Mouse (Mus musculus): ENCODE results near the gene Per1.

Per1 gene

GRCm38 (mm10) chr11:69064259-69065133, 30.5 kb upstream of the Per1 start:
- DNase-seq (ENCODE audit: low read depth): no peak

- DNase-seq (ENCODE audit: low read depth): no peak
Observed at GRCm38 (mm10) chr11:69065394-69065925, 29.6 kb upstream of the Per1 start.

- DNase-seq (ENCODE audit: low read depth): no peak
Observed at GRCm38 (mm10) chr11:69066163-69066861, 28.7 kb upstream of the Per1 start.

DNA sequence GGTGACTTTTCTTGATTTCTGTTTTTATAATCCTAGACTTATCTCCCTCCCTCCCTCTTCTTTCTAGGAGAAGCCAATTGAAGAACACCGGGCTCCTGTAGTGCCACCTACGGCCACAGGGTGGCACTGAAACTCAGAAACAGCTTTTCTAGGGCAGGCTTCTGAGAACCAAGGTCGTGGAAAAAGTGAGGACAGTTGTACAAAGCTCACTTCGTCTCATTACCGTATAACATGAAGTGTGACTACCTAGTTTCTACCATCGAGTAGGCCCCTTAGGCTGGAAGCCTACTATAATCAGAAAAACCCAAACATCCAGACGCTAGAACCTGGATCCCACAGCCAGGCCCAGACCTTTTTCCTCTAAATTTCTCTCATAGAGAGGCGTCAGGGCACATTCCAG, 28.1 kb upstream of the Per1 start:
- no peak for DNase-seq (ENCODE audit: low read depth)

DNA sequence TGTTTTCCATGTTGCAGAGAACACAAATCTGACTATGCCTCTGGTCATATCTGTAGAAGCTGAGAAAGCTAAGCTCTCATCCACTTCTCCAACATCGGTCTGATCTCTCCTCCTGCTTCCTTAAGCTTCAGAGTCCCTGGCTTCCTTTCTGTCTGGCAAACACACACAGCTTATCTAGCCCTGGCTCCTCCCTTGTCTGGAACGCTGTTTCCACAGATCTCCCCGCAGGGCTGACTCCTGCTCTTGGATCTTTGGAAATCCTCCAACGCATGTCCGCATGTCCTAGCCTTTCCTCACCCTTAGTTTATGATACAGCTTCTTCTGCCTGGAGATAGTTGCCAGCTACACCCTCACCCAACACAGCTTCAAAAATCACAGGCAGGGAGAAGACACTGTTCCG, 27.4 kb upstream of the Per1 start:
- DNase-seq (ENCODE audit: low read depth): no peak

- no peak for DNase-seq (ENCODE audit: low read depth)
Observed at GRCm38 (mm10) chr11:69070093-69070492, 24.9 kb upstream of the Per1 start.

DNA sequence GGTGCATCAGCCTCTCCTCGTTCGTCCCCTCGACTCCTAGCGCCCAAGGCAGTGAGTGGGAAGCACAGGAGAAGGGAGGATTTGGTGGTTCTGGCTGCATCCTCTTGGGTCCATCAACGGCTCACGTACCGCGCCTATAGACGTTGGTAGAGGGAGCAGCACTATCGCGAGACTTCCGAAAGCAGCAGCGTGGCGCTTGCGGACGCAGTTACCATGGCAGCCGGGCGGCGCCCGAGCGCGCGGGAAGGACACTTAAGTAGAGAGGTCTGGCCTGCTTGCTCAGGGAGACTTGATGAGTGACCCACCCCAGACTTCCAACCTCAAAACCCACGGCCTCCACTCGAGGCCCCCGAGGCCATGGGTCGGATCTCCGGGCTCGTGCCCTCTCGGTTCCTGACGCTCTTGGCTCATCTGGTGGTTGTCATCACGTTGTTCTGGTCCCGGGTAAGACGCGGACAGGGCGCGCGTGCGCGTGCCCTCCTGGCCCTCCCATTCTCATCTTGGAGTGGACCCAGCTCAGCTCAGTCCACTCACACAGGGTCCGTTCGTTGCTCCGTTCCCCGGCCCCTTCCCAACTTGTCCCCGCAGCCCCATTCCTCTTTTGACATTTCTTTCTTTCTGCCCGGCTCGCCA, 24.3 kb upstream of the Per1 start, which contains the start of gene Tmem107:
Gene Tmem107 (plus strand): TSS at position 217 of the 633 bp plus-strand sequence.
- DNase-seq (ENCODE audit: low read depth): peak; percentile 91

DNA sequence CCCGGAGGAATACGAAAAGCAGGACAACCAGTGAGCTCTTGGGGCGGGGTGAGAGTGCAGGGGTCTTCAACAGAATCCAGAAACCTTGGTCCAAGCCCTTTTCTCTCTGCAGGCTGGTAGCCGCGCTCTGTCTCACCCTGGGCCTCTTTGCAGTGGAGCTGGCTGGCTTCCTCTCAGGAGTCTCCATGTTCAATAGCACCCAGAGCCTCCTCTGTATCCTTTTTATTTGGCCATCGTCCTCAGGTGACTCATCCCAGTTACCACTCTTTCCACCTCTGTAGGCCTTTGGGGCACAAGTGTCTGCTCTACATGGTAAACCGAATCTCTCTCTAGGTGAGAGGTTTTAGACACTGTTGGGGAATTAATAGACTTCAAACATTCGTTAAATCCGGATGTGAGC, 23.8 kb upstream of the Per1 start:
- DNase-seq (ENCODE audit: low read depth): no peak

DNA sequence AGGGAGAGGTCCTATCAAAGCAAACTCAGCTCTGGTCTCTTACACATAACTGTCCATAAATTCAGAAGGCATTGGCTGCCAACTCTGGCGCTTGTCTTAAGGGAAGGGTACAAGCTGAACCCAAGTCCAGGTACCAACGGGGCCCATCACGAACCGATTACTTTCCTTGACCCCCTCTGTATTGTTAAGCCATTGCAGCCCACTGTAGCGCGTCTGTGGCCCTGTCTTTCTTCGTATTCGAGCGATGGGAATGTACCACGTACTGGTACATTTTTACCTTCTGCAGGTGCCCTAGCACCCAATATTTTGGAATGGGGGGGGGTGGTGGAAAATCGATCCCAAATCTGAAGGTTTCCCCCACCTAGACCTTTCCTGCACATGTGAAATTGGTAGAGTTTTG, 22.8 kb upstream of the Per1 start:
- no peak for DNase-seq (ENCODE audit: low read depth)

DNA sequence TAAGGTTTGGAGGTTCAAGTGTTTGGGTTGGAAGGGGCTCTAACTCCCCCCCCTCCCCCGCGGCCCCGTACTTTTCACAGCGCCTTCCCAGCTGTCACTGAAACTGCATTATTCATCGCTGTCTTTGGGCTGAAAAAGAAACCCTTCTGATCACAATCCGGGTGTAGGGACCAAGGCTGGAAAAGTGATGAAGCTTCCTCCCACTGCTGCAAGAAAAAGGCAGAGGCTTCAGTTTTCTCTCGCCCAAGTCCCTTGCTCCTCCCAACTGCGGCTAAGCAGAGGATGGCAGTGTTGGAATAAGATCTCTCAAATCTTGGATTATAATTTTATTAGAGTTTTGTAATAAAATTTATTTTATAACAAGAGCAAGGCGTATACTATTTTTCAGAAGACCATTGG, 22.4 kb upstream of the Per1 start:
- no peak for DNase-seq (ENCODE audit: low read depth)

DNA sequence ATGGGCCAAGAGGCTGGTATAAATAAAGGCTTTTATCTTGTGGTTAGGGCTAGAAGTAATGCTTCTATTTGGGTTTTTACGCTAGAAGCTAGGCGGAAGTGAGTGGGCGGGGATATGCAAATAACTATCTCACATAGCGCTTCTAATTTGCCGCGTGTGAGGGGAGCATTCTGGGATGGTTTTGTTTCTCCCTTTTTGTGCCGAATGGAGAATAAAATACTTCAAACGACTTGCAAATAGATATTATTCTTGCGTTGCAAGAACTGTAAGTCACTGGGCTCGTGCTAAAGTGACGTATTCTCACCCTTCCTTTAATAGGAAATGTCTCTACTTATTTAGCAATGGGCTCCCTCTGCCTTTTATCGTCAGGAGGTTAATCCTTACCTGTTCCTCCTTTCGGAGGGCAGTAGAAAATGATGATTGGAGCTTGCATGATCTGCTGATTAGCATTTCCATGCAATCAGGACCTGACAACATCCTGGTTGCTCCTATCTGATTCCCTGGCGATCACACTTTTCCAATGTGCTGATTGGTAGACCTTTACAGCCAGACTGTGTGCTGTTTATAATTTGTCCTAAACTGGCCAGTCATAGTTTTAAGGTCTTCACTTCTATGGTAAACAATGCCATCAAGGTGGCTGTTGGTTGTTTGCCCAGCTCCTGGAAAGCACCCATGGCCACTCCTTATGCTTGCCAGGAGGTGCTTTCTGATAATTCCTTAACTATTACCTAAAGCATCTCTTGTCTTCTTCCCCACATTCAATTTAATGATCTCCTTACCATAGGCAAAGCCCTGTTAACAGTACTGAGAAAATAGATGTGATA, 21.7 kb upstream of the Per1 start:
- peak; percentile 92 for DNase-seq (ENCODE audit: low read depth)

GRCm38 (mm10) chr11:69073951-69074775, 20.9 kb upstream of the Per1 start:
- no peak for DNase-seq (ENCODE audit: low read depth)

GRCm38 (mm10) chr11:69074776-69075069, 20.3 kb upstream of the Per1 start:
- no peak for DNase-seq (ENCODE audit: low read depth)

GRCm38 (mm10) chr11:69075764-69076479, 19.1 kb upstream of the Per1 start:
- DNase-seq (ENCODE audit: low read depth): no peak

GRCm38 (mm10) chr11:69076572-69076971, 18.4 kb upstream of the Per1 start:
- no peak for DNase-seq (ENCODE audit: low read depth)

DNA sequence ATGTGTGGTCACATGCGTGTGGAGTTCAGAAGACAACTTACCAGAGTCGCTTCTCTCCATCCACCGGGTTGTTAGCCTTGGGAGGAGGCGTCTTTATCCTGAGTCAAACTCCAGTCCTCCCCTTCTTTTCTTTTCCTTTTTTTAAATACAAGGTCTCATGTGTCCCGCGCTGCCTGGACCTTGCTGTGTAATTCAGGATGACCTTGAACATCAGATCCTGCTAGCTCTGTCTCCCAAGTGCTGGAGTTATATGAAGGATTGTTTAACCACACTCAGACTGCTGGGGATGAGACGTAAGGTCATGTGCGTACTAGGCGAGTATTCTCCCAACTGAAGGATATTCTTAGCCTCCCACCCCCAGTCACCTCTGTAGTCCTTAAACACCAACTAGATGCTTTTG, 17.7 kb upstream of the Per1 start:
- DNase-seq (ENCODE audit: low read depth): no peak

DNA sequence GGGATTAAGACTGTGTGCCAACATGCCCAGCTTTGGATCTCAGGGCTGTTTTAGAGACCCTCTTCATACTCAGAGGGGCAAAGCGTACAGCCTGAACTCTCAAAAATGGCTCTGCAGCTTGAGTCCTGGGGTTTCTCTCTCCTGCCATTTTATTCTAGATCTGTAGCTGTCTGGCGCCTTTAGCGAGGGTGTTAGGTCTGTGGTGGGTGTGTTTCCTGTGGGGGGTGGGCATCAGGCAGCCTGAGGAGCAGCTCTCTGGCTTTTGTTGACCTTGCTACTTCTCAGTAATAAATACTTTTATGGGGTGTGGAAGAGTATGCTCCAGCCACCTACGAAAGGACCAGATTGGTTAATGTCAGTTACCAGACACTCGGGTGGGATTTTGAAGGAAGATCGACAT, 17.0 kb upstream of the Per1 start:
- DNase-seq (ENCODE audit: low read depth): no peak

DNA sequence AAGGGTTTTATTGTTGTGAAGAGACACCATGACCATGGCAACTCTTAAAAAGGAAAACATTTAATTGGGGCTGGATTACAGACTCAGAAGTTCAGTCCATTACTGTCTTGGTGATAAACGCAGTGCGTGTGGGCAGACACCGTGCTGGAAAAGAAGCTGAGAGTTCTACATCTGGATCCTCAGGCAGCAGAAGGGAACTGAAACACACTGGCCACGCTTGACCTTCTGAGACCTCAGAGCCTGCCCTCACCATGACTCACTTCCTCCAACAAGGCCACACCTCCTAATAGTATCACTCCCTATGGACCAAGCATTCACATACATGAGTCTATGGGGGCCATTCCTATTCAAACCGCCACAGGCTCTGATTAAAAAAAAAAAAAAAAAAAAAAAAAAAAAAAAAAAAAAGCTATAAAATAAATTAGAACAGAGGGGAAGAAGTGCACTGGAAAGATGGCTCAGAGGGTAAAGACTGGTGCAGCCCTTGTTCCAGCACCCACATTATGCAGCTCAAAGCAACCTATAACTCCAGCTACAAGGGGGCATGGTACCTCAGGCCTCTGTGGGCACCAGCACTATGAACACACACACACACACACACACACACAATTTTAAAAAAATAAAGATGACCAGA, 16.1 kb upstream of the Per1 start:
- DNase-seq (ENCODE audit: low read depth): no peak

DNA sequence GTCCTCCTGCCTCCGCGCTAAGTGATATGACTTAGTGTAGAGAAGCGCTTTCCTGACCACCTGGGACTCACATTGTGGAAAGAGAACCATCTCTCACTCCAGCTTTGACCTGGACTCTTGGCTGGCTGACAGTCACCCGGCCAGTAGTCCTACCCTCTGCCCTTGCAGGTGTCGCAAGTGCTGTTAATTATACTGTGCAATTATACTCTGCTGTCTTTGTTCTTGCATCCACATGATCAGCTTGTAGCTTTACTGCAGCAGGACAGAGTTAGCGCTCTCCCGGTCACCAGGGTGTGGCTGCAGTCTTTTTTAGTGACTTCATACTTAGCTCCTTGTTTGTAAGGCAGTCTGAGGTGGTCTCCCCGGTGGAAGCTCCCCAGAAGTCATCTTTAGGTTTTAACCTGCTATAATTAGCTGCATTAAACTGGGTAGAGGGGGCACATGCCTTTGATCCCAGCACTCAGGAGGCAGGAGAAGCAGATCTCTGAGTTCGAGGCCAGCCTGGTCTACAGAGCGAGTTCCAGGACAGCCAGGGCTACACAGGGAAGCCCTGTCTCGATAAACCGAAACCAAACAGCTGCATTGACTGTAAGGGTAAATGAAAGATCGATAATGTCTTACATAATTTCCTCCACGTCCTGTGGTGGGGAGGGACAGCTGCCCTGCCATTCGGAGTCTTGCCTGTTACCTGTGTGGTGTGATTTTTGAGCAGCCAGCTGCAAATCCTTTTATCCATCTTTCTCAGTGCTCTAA, 14.7 kb upstream of the Per1 start:
- no peak for DNase-seq (ENCODE audit: low read depth)
